Mouse (Mus musculus): ENCODE data around the gene Fam20a.

Gene Fam20a

DNA sequence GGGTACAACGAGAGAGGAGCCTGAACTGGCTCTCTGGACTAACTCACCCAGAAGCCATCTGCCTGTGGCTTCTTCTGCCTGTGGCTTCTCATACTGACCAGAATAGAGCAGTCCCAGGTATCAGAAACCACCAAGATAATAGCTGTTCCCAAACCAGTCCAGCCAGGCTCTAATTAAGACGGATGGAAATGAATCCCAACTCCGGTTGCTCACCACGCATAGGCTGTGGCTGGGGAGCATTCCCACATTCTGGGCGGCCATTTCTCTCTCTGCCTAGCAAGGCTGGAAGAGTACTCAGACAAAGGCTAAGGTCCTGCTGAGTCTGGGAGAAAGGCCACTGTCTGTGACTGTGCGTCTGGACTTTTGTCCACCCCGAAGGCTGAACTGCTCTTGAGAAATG, 5.1 kb downstream of the Fam20a start:
- no peak for DNase-seq (ENCODE audit: low spot score in 2 of 2)

DNA sequence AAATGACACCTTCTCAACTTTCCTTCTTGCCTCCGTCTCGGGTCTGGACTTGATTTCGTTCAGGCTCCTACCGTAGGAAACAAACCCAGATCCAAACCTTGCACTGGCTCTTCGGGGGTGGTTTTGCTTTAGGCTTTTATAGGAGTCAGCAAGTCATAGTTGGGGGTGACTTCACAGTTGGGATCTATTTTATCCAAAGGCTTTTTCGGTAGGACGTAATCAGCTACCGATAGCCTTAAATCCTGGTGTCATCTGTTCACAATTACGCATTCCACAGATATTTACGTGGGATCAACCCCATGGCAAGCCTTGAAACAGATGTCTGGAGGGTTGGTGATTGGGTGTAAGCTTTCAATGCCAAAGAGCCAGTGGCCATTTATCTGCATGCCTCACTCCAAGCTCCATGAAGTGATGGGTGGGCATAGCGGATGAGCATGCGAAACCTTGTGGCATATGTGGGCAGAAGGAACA, 6.7 kb downstream of the Fam20a start:
- no peak for DNase-seq (ENCODE audit: low spot score in 2 of 2)

DNA sequence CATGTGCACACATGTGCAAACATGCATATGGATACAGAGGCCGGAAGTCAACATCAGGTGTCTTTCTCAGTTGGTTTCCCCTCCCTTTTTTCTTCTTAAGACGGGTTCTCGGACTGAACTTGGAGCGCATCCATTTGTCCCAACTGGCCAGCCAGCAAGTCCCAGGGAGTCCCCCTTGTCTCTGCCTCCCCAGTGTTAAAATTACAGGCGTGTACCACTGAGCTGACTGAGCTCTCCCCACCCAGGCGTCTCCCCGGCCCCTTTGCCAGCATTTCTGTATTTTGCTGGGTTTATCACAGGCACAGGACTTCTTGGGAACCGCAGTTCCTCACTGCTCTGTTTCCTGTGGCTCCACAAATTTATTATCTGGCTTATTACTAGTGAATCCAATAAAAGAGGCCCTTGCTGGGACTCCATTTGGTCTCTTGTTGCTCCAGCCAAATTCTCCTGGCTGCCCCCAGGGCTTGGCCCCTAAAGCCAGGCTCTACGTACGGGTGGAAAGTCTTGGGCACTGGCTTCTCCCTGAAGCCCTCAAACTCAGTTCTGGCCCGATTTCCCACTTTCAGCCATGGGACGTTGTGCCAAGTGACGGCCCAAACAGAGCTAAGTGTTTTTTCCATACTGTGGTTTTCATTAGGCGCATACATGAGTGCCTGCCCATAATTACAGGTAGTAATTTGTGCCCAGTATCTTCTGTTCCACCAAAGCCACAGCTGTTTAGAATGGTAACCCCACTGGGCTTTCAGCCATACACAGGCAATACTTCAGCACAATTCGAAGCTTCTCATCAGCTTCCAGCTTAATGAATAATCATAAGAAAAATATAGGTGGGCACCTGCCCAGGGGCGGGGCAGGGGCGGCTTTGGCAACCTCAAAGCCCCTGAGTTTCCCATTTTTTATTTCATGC, 7.5 kb downstream of the Fam20a start:
- DNase-seq (ENCODE audit: low spot score in 2 of 2): no peak

DNA sequence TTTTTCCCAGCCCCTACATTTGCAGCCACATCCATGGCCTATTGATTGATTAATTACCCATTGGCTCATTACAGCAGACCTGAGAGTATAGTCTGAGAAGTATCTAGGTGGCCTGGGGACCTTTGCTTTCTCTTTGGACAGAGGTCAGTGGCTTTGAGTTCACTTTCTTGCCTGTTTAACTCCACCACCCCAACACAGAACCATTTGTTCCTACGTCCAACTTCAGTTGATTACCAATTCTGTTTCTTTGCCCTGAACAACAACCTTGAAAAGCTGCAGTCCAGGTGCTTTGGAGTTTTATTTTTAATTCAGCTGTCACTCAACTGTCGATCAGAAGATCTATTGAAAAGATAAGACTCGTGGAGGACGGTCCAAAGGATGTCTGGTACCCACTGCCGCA, 12.6 kb downstream of the Fam20a start:
- no peak for DNase-seq (ENCODE audit: low spot score in 2 of 2)

DNA sequence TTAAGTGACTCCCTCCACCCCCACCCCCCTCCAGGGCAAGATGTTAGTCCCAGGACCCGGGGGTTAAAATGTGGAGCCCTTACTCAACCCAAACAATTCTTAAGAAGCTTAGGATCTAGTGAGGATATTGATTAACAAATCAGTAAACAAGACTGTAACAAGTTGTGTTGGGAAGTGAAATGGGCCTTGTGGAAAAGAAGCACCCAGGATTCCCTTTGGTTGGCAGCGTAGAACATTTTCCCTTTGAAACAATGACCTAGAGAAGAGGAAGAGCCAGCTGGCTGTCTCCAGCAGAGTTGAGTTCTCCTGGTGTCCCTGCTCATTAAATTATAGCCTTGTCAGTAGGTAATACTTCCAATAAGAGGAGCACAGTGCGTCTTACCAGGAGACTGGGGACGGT, 13.3 kb downstream of the Fam20a start:
- DNase-seq (ENCODE audit: low spot score in 2 of 2): no peak

DNA sequence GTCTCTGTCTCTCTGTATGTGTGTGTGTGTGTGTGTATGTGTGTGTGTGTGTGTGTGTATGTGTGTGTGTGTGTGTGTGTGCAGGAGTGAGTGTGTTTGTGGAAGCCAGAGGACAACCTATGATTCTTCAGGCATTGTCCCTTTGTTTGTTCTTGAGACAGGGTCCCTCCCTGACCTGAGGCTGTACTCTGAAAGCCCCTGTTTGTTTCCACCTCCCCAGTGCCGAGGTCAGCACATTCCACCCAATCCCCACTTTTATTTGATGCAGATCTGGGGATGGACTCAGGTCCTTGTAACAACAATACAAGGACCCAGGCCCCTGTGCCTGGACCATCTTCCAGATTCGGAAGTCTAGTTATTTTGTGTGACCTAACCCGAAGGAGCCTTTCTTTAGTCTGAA, 14.6 kb downstream of the Fam20a start:
- DNase-seq (ENCODE audit: low spot score in 2 of 2): no peak

DNA sequence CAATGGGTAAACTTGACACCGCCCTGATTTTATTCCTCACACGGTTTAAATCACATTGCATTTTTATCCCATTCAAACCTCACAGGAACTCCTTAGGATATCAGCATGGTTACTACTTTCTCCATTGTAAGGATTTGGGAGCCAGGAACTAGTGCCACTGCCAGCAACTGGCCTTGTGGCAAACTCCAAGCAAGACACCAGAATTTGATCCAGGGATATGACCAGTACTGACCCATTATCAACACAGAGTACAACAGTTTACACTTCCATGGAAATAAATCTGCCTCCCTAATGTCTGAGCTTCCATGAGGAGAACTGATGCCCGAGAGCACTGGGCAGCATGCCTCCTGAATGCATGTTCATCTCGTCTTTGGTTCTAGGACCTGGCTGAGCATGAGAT, 15.5 kb downstream of the Fam20a start:
- DNase-seq (ENCODE audit: low spot score in 2 of 2): no peak

DNA sequence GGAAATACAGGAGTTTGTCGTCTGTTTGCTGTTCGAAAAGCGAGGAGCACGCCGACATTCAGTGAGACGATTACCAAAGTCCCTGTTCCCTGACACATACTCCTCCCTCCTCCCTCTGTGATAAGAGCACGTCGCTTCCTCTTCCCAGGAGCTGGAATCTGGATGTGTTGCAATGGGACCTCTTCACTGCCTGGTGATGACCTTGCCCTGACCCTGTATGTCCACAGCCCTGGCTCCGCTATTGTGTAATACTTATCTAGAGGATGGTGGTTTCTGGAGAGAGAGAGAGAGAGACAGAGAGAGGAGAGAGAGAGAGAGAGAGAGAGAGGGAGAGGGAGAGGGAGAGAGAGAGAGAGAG, 16.0 kb downstream of the Fam20a start:
- DNase-seq (ENCODE audit: low spot score in 2 of 2): no peak

DNA sequence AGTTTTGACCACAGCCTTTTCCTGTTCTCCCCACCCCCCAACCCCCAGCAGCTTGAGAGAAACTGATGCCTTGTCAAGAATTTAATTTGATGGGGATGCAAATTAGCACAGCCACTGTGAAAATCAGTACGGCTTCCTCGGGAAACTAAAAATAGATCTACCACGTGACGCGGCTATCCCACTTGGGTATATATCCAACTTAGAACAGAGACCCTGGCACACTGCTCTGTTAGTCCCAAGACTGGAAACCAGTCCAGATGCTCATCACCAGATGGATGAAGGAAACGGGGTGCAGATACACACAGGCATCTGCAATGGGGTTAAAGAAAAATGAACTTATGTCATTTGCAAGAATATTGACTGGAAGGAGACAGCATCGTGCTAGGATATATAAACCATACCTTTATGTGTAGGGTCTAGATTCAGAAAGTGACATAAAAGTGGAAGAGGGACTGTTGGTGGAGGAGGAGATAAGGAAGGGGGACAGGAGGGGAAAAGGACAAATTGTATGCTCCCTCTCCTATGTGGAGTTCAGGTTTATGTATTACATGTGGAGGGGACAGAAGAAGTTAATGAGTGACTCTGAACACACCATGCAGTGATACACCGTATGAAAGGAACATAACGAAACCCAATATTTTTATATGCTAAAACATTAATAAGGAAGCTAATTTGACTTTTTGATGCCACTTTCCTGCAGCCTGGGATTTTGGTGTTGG, 16.6 kb downstream of the Fam20a start:
- DNase-seq (ENCODE audit: low spot score in 2 of 2): no peak

DNA sequence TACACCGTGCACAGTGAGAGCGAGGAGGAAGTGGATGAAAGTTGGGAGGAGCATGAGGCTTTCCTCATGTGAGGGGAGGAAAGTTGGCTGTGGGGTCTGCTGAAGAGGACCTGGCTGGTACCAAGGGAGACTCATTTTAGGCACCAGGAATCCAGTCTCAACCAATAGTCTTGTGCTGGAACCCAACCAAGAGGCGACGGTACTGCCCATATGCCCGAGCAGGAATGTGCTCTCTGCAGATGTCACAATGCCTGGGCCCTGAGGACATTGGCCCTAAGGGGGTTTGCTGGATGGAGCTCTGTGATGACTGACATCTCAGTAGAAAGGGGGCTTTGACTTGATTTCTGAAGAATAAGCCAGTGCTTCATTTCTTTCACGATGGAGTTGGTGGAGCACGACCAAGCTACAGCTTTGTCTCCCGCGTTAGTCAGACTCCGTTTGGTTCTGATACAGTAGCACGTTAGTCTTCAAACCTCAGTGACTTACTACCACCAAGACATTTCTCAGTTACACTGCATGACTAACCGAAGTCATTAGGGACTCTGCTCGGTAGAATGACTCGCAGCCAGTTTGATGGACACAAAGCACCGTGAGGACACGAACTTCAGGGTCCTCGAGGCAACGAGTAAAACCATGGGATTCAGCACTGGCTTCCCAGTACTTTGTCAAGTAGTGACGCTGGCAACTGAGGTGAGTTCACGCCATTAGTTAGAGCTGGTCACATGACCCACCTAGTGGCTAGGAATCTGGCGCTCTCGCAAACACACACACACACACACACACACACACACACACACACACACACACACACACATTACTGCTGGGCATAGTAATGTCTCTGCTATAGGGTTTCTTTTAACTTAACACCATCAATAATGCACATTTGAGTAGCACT, 17.5 kb downstream of the Fam20a start:
- DNase-seq (ENCODE audit: low spot score in 2 of 2): no peak

DNA sequence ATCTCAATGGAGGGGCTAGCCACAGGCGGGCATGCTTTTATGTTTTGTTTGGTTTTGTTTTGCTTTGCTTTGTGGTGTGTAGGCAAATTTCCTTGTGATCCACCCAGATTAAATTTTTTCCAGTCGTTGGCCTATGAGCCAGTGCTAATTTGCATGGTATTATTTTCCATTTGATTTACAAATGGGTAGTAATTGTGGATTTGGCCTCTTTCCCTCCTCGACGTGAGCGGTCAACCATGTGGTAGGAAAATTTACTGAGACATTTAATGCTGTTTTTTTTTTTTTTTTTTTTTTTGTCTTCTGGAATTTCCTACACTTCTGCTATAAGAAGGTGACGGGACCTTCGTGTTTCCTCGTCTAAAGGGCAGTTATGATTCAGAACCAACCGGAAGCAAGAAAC, 18.2 kb downstream of the Fam20a start:
- no peak for DNase-seq (ENCODE audit: low spot score in 2 of 2)

DNA sequence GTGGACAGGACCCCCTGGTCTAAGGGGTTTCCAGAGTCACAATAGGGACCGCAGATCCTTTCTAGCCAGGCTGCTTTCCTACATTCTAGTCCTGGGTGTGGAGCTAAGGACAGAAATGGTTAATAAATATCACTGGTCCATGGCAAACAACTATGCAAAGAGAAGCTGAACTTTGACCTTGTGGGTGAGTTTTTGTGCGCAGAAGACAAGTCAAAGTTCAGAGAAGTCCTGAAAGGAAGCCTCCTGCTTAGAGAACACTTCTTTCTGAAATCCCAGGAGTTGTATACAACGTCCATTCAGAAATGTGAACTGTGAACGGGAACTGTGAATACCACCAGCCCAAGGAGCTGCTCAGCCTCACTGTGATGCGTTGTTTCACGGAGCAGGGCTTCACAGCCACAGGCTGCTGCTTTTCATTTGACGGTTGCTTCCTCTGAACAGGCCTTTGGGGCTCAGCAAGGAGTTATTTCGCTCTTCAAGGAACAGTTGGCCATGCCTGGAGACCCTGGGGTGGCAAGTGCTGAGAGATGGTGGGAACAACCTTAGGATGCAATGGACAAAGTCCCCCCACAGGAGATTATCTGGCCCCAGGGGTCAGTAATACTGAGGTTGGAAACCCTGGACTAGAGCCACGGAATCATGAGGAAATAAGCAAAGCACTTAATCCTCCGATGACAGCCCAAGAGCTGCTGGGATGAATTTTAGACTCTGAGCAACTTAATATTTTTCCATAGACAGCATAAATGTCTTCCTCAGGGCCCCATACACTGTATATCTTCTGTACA, 19.9 kb downstream of the Fam20a start:
- no peak for DNase-seq (ENCODE audit: low spot score in 2 of 2)

DNA sequence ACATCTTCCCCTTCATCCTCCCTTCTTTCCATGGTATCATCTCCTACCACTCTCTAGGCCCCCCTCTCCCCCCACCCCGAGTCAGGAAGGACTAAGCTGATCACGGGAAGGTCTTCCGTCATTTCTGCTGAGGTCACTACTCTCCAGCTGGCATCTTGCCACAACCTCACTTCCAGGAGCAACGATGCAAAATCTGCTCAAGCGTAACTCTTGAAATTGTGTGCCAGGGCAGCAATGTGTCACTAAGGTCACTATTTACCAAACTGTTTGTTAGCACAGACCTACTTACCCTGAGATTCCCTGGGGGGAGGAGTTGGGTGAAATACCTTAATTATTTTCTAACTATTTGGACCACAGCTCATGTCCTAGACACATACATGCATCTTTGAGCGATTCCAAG, 21.3 kb downstream of the Fam20a start:
- no peak for DNase-seq (ENCODE audit: low spot score in 2 of 2)

DNA sequence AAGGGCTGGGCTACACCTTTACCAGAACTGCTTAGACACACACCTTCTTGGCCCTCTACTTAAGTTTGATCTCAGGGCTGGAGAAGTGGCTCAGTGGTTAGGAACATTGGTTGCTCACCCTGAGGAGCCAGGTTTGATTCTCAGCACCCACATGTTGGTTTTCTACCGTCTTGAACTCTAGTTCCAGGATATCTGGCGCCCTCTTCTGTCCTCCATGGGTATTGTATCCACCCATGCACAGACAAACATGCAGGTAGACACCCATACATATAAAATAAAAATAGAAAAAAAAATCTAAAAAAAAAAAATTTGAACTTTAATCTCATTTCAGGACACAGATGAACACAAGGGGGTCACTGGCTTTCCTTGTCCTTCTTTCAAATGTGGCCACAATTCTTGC, 22.3 kb downstream of the Fam20a start:
- no peak for DNase-seq (ENCODE audit: low spot score in 2 of 2)

DNA sequence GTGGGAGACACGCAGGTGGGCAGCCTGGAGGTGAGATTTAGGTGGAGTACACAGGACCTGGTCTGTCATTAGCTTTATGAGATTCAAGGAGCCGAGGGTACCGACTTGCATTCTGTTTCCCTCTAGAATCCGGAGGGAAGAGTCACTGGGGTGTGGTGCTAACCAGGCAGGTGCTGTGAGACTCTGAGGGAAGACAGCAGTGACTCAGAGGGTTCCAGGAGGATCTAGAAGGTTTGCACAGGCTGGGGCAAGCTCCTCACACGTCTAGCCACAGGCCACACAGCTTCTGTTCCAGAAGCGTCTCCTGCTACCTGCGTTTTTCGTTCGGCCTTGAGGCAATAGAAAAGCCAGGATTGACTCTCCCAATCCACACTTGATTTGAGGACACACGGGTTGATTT, 23.3 kb downstream of the Fam20a start:
- no peak for DNase-seq (ENCODE audit: low spot score in 2 of 2)

DNA sequence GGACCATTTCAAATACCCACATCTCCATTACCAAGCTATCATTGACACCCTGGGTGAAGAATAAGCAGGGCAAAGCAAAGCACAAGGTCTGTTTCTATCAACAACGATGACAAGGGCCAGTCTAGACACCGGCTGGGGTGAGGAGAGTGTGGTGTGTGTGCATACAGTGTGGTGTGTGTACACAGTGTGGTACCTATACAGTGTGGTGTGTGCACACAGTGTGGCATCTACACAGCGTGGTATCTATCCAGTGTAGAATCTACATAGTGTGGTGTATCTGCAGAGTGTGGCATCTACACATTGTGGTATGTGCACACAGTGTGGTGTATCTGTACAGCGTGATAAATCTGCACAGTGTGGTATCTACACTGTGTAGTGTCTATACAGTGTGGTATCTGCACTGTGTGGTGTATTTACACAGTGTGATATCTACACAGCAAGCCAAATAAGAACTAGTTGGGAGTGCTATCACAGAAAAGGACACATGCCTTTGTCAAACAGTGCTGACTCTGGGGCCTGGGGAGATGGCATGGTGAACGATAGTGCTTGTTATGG, 24.9 kb downstream of the Fam20a start:
- no peak for DNase-seq (ENCODE audit: low spot score in 2 of 2)

DNA sequence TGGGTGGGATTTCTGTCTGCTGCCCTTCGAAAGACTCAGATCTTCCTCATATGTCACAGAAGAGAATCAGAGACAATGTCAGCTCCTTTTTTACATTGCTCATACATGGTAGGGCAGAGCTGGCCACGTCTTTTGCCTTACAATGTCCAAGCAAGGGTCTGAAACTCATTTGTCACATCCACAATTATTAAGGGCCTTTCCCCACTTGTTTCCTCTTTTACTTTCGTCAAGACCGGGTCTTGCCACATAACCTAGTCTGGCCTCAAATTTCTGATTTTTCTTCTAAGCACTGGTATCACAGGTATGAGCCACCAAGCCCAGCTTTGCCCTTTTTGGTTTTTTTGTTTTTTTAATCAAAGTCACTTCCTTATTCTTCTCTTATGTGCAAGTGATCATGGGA, 25.6 kb downstream of the Fam20a start:
- DNase-seq (ENCODE audit: low spot score in 2 of 2): no peak

DNA sequence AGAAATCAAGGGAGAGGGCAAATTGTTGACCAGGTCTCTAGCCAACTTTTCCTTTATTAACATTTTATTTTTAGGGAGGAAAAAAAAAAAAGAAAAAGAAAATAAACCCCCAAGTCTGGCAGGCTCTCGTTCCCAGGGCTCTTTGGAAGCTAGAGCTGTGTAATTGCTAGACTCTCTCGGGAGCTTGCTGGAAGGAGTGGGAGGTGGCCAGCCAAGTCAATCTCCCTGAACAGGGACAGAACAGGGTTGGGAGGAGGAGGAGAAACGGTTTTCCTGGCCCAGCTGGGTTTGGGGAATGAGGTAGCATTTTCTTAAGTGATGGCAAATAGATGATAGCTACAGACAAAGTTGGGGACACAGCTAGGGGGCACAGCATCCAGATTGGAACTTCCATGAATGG, 29.3 kb downstream of the Fam20a start:
- no peak for DNase-seq (ENCODE audit: low spot score in 2 of 2)

DNA sequence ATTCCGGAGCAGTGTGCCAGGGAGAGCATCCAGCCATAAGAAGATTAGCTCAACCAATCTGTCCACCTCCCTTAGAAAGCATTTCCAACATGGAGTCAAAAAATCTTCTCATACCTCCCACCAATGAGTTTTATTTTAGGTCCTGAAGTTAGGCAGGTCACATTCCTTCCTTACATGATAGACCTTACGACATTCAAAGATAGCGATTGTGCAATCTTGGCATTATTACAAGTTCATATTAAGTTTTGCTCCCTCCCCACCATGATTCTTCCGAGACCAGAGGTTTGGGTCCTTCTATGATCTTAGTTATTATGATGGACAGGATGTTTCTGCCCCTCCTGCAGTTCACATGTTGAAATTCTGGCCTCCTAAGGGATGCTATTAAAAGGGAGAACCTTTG, 32.5 kb downstream of the Fam20a start:
- no peak for DNase-seq (ENCODE audit: low spot score in 2 of 2)

DNA sequence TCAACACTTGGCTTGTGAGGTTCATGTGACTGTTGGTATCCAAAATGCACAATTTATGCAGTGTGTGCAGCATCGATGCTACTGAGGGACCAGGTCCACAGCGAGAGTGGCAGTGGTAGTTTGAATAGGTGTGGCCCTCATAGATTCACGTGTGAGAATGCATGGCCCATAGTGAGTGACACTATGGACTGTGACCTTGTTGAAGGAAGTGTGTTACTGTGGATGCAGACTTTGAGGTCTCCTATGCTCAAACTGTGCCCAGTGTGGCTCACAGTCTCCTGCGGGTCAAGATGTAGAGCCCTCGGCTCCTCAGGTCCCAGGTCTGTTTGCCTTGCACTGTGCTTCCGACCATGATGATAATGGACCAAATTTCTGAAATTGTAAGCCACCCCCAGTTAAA, 39.9 kb downstream of the Fam20a start:
- no peak for DNase-seq (ENCODE audit: low spot score in 2 of 2)

DNA sequence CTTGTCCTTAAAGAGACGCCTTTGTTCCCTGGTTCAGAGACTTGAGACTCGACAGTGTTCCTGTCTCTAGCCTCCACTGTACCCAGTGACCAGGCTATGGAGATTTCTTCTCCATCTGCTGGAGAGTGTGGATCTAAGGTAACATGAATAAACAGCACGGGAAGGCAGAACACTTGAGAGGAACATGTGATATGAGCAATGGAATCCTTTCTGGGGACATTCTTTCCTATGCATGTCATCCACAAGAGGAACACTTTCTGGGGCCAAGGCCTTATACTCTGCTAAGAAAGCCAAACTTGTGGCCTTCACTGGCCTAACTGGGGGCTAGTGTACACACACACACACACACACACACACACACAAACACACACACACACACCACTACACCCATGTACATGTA, 40.5 kb downstream of the Fam20a start:
- DNase-seq (ENCODE audit: low spot score in 2 of 2): no peak

All from right cerebral cortex, postnatal 36 days (tissue).